Mouse (Mus musculus): ENCODE data around the gene Bricd5. TPM values are rescaled to one million over a fixed set of nuclear protein-coding genes. Genes with fewer than 3 reads are reported as not detected.
A peak's percentile ranks its signal among the peaks of the same experiment; 100 is the strongest.

Gene Bricd5
- total and polyA plus RNA-seq, 3 experiments = 0.98 TPM; not detected in 2

- H3K27me3 ChIP-seq (replicated peaks) = no peaks in the 10 kb centered on the region
- no peak for DNase-seq (ENCODE audit: extremely low read depth)
- in situ Hi-C loops (cut with MboI; ENCODE audit: low pct_ligation_motif_present, low pct_unique_long_range_greater_than_20kb, low sequenced_read_pairs) = loop anchor here (5.0 kb wide), 1 partner anchor 53 kb away; the partner anchor contains the start of gene Rab26
- H3K79me2 ChIP-seq (replicated peaks; ENCODE audit: control insufficient read depth, extremely low read depth, insufficient read depth, poor library complexity, severe bottlenecking) = no peaks in the 10 kb centered on the region
- H3K4me1 ChIP-seq (ENCODE audit: control insufficient read depth in 1 of 2, insufficient read depth in 2 of 2) = peaks cover 7 to 21% of the 10 kb centered on the region in 2 experiments; a peak in 3 of 4 replicates
- TF ChIP-seq NRF1 (IDR thresholded peaks at IDR 0.05; ENCODE audit: low read depth, low read length) (no peak), TBP (conservative IDR thresholded peaks at IDR 0.05; ENCODE audit: low read depth, low read length) (0 out of 2 replicates have a peak, but pooled peaks have one; percentile 4)
- H3K4me2 ChIP-seq (ENCODE audit: insufficient read depth, low read depth, poor library complexity, severe bottlenecking) = no peak overlapping the region; the same call in 1 of the 2 replicates
- peak overlapping the region in 2 of 3 experiments; percentile 72 to 81 for H3K4me3 ChIP-seq (replicated peaks in 1 of 3; ENCODE audit: low read depth in 2 of 3, low read length in 2 of 3, poor library complexity in 1 of 3)
- no peaks in the 10 kb centered on the region for H3K9me3 ChIP-seq (replicated peaks; ENCODE audit: low read length)
- peaks cover 28 to 35% of the 10 kb centered on the region in 2 experiments for H3K36me3 ChIP-seq (replicated peaks in 1 of 2; ENCODE audit: control insufficient read depth in 1 of 2, insufficient read depth in 1 of 2, low read length in 1 of 2)
- H3K27ac ChIP-seq (ENCODE audit: insufficient read depth, low read depth) = no peak overlapping the region
- dilution Hi-C loops (cut with MboI; ENCODE audit: extremely low pct_ligation_motif_present, extremely low pct_unique_long_range_greater_than_20kb, low sequenced_read_pairs) = no loop called here
- H3K9ac ChIP-seq (ENCODE audit: insufficient read depth, low read depth) = peak overlapping the region; percentile 49; the same call in 1 of the 2 replicates
Measured at GRCm38 (mm10) chr17:24479431-24479830, 5.7 kb downstream of the Bricd5 start.

GRCm38 (mm10) chr17:24480201-24480826 lies 6.6 kb downstream of the Bricd5 start:
- Histone ChIP-seq H3K27ac (ENCODE audit: insufficient read depth, low read depth) (no peak overlapping the region), H3K36me3 (replicated peaks in 1 of 2; ENCODE audit: control insufficient read depth in 1 of 2, insufficient read depth in 1 of 2, low read length in 1 of 2) (peaks cover 20 to 26% of the 10 kb centered on the region in 2 experiments), H3K9ac (ENCODE audit: insufficient read depth, low read depth) (no peak overlapping the region), H3K4me1 (ENCODE audit: control insufficient read depth in 1 of 2, insufficient read depth in 2 of 2) (peaks cover 9 to 23% of the 10 kb centered on the region in 2 experiments; a peak in 3 of 4 replicates), H3K79me2 (replicated peaks; ENCODE audit: control insufficient read depth, extremely low read depth, insufficient read depth, poor library complexity, severe bottlenecking) (no peaks in the 10 kb centered on the region), H3K4me2 (ENCODE audit: insufficient read depth, low read depth, poor library complexity, severe bottlenecking) (no peak overlapping the region), H3K4me3 (replicated peaks in 1 of 3; ENCODE audit: low read depth in 2 of 3, low read length in 2 of 3, poor library complexity in 1 of 3) (no peak overlapping the region), H3K9me3 (replicated peaks; ENCODE audit: low read length) (no peaks in the 10 kb centered on the region), H3K27me3 (replicated peaks) (peaks cover 3% of the 10 kb centered on the region)
- dilution Hi-C loops (cut with MboI; ENCODE audit: extremely low pct_ligation_motif_present, extremely low pct_unique_long_range_greater_than_20kb, low sequenced_read_pairs) (no loop called here), in situ Hi-C loops (cut with MboI; ENCODE audit: low pct_ligation_motif_present, low pct_unique_long_range_greater_than_20kb, low sequenced_read_pairs) (no loop called here)
- TF ChIP-seq NELFE (IDR thresholded peaks at IDR 0.05; ENCODE audit: low read depth, low read length) (no peak), USF1 (IDR thresholded peaks at IDR 0.05; ENCODE audit: low read depth, low read length) (no peak), MAX (IDR thresholded peaks at IDR 0.05; ENCODE audit: low read length) (no peak), TBP (conservative IDR thresholded peaks at IDR 0.05; ENCODE audit: low read depth, low read length) (no peak), POLR2AphosphoS2 (IDR thresholded peaks at IDR 0.05; ENCODE audit: low read depth, low read length) (no peak), MAZ (IDR thresholded peaks at IDR 0.05; ENCODE audit: low read depth, low read length) (no peak), MAFK (IDR thresholded peaks at IDR 0.05; ENCODE audit: insufficient replicate concordance, low read length) (no peak), IRF4 (IDR thresholded peaks at IDR 0.05; ENCODE audit: low read depth, low read length) (no peak), GABPA (IDR thresholded peaks at IDR 0.05; ENCODE audit: insufficient replicate concordance, low read depth, low read length) (no peak), RAD21 (IDR thresholded peaks at IDR 0.05; ENCODE audit: low read depth, low read length) (peak; percentile 39), ZNF384 (IDR thresholded peaks at IDR 0.05; ENCODE audit: low read depth, low read length) (no peak), SMC3 (IDR thresholded peaks at IDR 0.05; ENCODE audit: low read depth, low read length) (peak; percentile 27), ZMIZ1 (IDR thresholded peaks at IDR 0.05; ENCODE audit: low read depth, low read length) (no peak), EP300 (IDR thresholded peaks at IDR 0.05; ENCODE audit: low read length) (no peak), POLR2A (IDR thresholded peaks at IDR 0.05; ENCODE audit: low read depth, low read length) (no peak), MXI1 (IDR thresholded peaks at IDR 0.05; ENCODE audit: low read depth, low read length) (no peak), CTCF (conservative IDR thresholded peaks at IDR 0.05 in 1 of 2, IDR thresholded peaks at IDR 0.05 in 1 of 2; ENCODE audit: low read depth in 2 of 2, low read length in 2 of 2) (peak in 1 of 2 experiments; percentile 60; a peak in 2 of 4 replicates), ZC3H11A (IDR thresholded peaks at IDR 0.05; ENCODE audit: low read depth, low read length) (no peak), PAX5 (IDR thresholded peaks at IDR 0.05; ENCODE audit: low read length) (no peak), NRF1 (IDR thresholded peaks at IDR 0.05; ENCODE audit: low read depth, low read length) (no peak)
- DNase-seq (ENCODE audit: extremely low read depth) = peak; percentile 43
